32 mouse cellular contexts compared by ENCODE assay signal in the genomic region with DNA sequence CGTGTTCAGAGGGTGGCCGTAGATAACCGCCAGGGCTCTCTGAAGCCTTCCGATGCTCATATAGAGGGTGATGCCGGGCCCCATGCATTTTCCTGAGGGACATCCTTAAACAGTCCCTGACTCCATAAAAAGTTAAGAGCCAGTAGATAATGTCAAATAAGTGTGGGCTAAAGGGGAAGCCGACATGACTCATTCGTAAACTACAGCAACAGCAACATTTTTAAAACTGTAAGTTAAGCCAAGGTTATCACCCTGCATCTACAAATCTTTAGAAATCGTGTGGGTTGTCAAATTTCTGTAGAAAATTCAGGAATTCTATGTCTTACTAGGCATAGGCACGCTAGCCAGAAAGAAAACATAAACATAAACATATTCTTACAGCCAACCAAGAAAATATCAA. TPM values are rescaled to one million over a fixed set of nuclear protein-coding genes. Genes with fewer than 3 reads are reported as not detected.
"Had no signal": no experiment of that assay in that cellular context is flagged by ENCODE, and none has a peak within 500 bp of the region (broad histone marks: within the 10 kb centered on the region; RNA-seq: fewer than 3 reads in every experiment).

No protein-coding gene starts in this region.

- H3K27me3 ChIP-seq: limb, embryonic 13.5 days; liver, embryonic 12.5 days; liver, embryonic 15.5 days; lung, embryonic 15.5 days; midbrain, embryonic 13.5 days; neural tube, embryonic 13.5 days; stomach, embryonic 15.5 days had no signal

- H3K27ac ChIP-seq: kidney, postnatal 0 days; limb, embryonic 13.5 days; liver, embryonic 12.5 days; liver, embryonic 15.5 days; midbrain, embryonic 10.5 days; midbrain, embryonic 13.5 days; neural tube, embryonic 13.5 days; stomach, embryonic 15.5 days had no signal

- DNase-seq: kidney, postnatal 36 days; layer of hippocampus, postnatal 36 days; liver; lung, adult 18-20 months; lung, postnatal 10 days; lung, postnatal 36 days; retina, postnatal 1 day; right cerebral cortex, postnatal 25 days; spleen, adult 18-20 months; thymus, adult 2 months; thymus, postnatal 14 days; thymus, postnatal 4 days had no signal

- H3K36me3 ChIP-seq: limb, embryonic 10.5 days; limb, embryonic 13.5 days; liver, embryonic 12.5 days; liver, embryonic 15.5 days; lung, embryonic 15.5 days; midbrain, embryonic 10.5 days; midbrain, embryonic 13.5 days; neural tube, embryonic 13.5 days; stomach, embryonic 15.5 days had no signal

- H3K4me3 ChIP-seq: limb, embryonic 10.5 days; limb, embryonic 13.5 days; liver, embryonic 12.5 days; liver, embryonic 15.5 days; lung, embryonic 15.5 days; megakaryocyte, embryonic 14.5 days; midbrain, embryonic 10.5 days; midbrain, embryonic 13.5 days; myocyte; neural tube, embryonic 13.5 days; stomach, embryonic 15.5 days had no signal

RNA-seq across cellular contexts. Expression of a gene that starts 33.6 kb away (rescaled TPM):
- total RNA-seq: layer of hippocampus, adult 8-10 months; layer of hippocampus, postnatal 10 days; layer of hippocampus, postnatal 36 days; left cerebral cortex, adult 8-10 months; left cerebral cortex, postnatal 25 days; monocyte, adult 5-6 weeks; neutrophil, adult 5-6 weeks had no signal
- polyA plus RNA-seq: kidney, embryonic 14.5 days; kidney, postnatal 0 days; limb, embryonic 10.5 days; liver, embryonic 12.5 days; liver, embryonic 15.5 days; midbrain, embryonic 10.5 days; midbrain, embryonic 13.5 days; midbrain, embryonic 16.5 days; neural tube, embryonic 13.5 days; thymus, adult 2 months had no signal
